Mouse (Mus musculus): ENCODE results near the gene Arih1. TPM values are rescaled to one million over a fixed set of nuclear protein-coding genes. Genes with fewer than 3 reads are reported as not detected.
"Not testable (repeated sequence)": the region's sequence is repeated elsewhere in the genome, so short reads cannot be mapped to it uniquely, and the experiment has no call there.

Arih1 gene
- polyA plus RNA-seq, 1 experiment from 2014 or later: 23.1 TPM

- 70% methylated on average over 2 of the region's 3 CpGs for WGBS
- not testable (repeated sequence) for H3K9me3 ChIP-seq; H3K27ac ChIP-seq; H3K36me3 ChIP-seq; H3K27me3 ChIP-seq; ATAC-seq; H3K9ac ChIP-seq (replicated peaks); H3K4me2 ChIP-seq (replicated peaks); H3K4me1 ChIP-seq (replicated peaks); H3K4me3 ChIP-seq (replicated peaks)
Measured at GRCm38 (mm10) chr9:59360487-59360886, 125.9 kb downstream of the Arih1 start.

GRCm38 (mm10) chr9:59358041-59358440 is 128.4 kb downstream of the Arih1 start:
- not testable (repeated sequence) for H3K27me3 ChIP-seq; H3K27ac ChIP-seq; H3K9ac ChIP-seq (replicated peaks); H3K4me2 ChIP-seq (replicated peaks); H3K9me3 ChIP-seq; ATAC-seq; H3K36me3 ChIP-seq; H3K4me3 ChIP-seq (replicated peaks); H3K4me1 ChIP-seq (replicated peaks)
- 52% methylated on average over 1 of the region's 1 CpGs for WGBS

- H3K4me1 ChIP-seq (replicated peaks): peaks cover 12% of the 10 kb centered on the region
- H3K9me3 ChIP-seq: no peaks in the 10 kb centered on the region
- peak within 1 kb of the TSS; percentile 81 for H3K4me3 ChIP-seq (replicated peaks)
- H3K9ac ChIP-seq (replicated peaks): peak within 1 kb of the TSS; percentile 89
- H3K27ac ChIP-seq: peak within 1 kb of the TSS; percentile 73
- ATAC-seq: peak; percentile 96
- no peaks in the 10 kb centered on the region; the same call in 1 of the 2 replicates for H3K27me3 ChIP-seq
- WGBS: under 1% methylated on average over 32 of the region's 32 CpGs
- peak within 1 kb of the TSS; percentile 73 for H3K4me2 ChIP-seq (replicated peaks)
- no peaks in the 10 kb centered on the region for H3K36me3 ChIP-seq
Measured at GRCm38 (mm10) chr9:59353253-59353639, 133.2 kb downstream of the Arih1 start, which contains the start of gene Bbs4. Gene Bbs4, minus strand, starts transcription at chr9:59353508.

GRCm38 (mm10) chr9:59352586-59353252 is 133.7 kb downstream of the Arih1 start:
- peak; percentile 73; the same call in 1 of the 2 replicates for ATAC-seq
- WGBS: 8% methylated on average over 15 of the region's 15 CpGs
- Histone ChIP-seq H3K4me2 (replicated peaks) (peak overlapping the region; percentile 73), H3K4me1 (replicated peaks) (peaks cover 12% of the 10 kb centered on the region), H3K27ac (peak overlapping the region; percentile 73), H3K9me3 (no peaks in the 10 kb centered on the region), H3K4me3 (replicated peaks) (peak overlapping the region; percentile 81), H3K36me3 (no peaks in the 10 kb centered on the region), H3K9ac (replicated peaks) (peak overlapping the region; percentile 89), H3K27me3 (no peaks in the 10 kb centered on the region; the same call in 1 of the 2 replicates)

GRCm38 (mm10) chr9:59346176-59346575 is 140.2 kb downstream of the Arih1 start:
- no peak for ATAC-seq
- WGBS: 76% methylated on average over 2 of the region's 2 CpGs

GRCm38 (mm10) chr9:59340002-59340401 is 146.4 kb downstream of the Arih1 start:
- 88% methylated on average over 9 of the region's 9 CpGs for WGBS
- ATAC-seq: no peak
- H3K36me3 ChIP-seq: peaks cover 70% of the 10 kb centered on the region
- H3K4me1 ChIP-seq (replicated peaks): no peaks in the 10 kb centered on the region
- no peak overlapping the region for H3K4me3 ChIP-seq (replicated peaks)
- no peaks in the 10 kb centered on the region for H3K9me3 ChIP-seq
- H3K27me3 ChIP-seq: no peaks in the 10 kb centered on the region
- H3K9ac ChIP-seq (replicated peaks): no peak overlapping the region
- H3K4me2 ChIP-seq (replicated peaks): no peak overlapping the region
- H3K27ac ChIP-seq: no peak overlapping the region

More at GRCm38 (mm10) chr9:59346176-59346575, 140.2 kb downstream of the Arih1 start:
- H3K27ac ChIP-seq: no peak overlapping the region
- no peaks in the 10 kb centered on the region for H3K9me3 ChIP-seq
- H3K4me1 ChIP-seq (replicated peaks): no peaks in the 10 kb centered on the region
- no peak overlapping the region for H3K9ac ChIP-seq (replicated peaks)
- no peak overlapping the region for H3K4me3 ChIP-seq (replicated peaks)
- H3K27me3 ChIP-seq: no peaks in the 10 kb centered on the region
- no peak overlapping the region for H3K4me2 ChIP-seq (replicated peaks)
- peaks cover 35% of the 10 kb centered on the region for H3K36me3 ChIP-seq

- Histone ChIP-seq H3K27ac (no peak overlapping the region), H3K4me1 (replicated peaks) (no peaks in the 10 kb centered on the region), H3K36me3 (peaks cover 71% of the 10 kb centered on the region), H3K9ac (replicated peaks) (no peak overlapping the region), H3K4me2 (replicated peaks) (no peak overlapping the region), H3K27me3 (no peaks in the 10 kb centered on the region), H3K9me3 (no peaks in the 10 kb centered on the region), H3K4me3 (replicated peaks) (no peak overlapping the region)
- 90% methylated on average over 5 of the region's 5 CpGs for whole genome bisulfite sequencing
- ATAC-seq: no peak
Measured at GRCm38 (mm10) chr9:59339107-59339506, 147.3 kb downstream of the Arih1 start.

- Histone ChIP-seq H3K27ac (no peak overlapping the region), H3K9ac (replicated peaks) (no peak overlapping the region), H3K27me3 (no peaks in the 10 kb centered on the region), H3K4me2 (replicated peaks) (no peak overlapping the region), H3K36me3 (peaks cover 68% of the 10 kb centered on the region), H3K4me3 (replicated peaks) (no peak overlapping the region), H3K9me3 (no peaks in the 10 kb centered on the region), H3K4me1 (replicated peaks) (no peaks in the 10 kb centered on the region)
- ATAC-seq: no peak
- WGBS: 70% methylated on average over 5 of the region's 5 CpGs
Measured at GRCm38 (mm10) chr9:59338411-59338810, 148.0 kb downstream of the Arih1 start.

Other genes starting within 250 kb of the Arih1 start
- 22.1 and 22.3 TPM in 2 replicates for gene Adpgk, start 195.1 kb downstream of the Arih1 start, polyA plus RNA-seq (2015; fragmentation: Nextera tagmentation; extraction: Ambion mirVana)
- gene Bbs4, start 133.1 kb downstream of the Arih1 start, polyA plus RNA-seq (2015; fragmentation: Nextera tagmentation; extraction: Ambion mirVana): 41.6 and 46.9 TPM in 2 replicates
- 49.9 and 50.6 TPM in 2 replicates for gene Hexa, start 52.9 kb upstream of the Arih1 start, polyA plus RNA-seq (2015; fragmentation: Nextera tagmentation; extraction: Ambion mirVana)
- gene Tmem202, start 53.2 kb upstream of the Arih1 start, polyA plus RNA-seq (2015; fragmentation: Nextera tagmentation; extraction: Ambion mirVana): 0.55 and 0.74 TPM in 2 replicates
- gene Celf6, start 91.3 kb upstream of the Arih1 start, polyA plus RNA-seq (2015; fragmentation: Nextera tagmentation; extraction: Ambion mirVana): 37.3 and 46.4 TPM in 2 replicates
- 186 and 195 TPM in 2 replicates for gene Parp6, start 130.7 kb upstream of the Arih1 start, polyA plus RNA-seq (2015; fragmentation: Nextera tagmentation; extraction: Ambion mirVana)
- gene Pkm, start 169.8 kb upstream of the Arih1 start, polyA plus RNA-seq (2015; fragmentation: Nextera tagmentation; extraction: Ambion mirVana): 1,400 and 1,429 TPM in 2 replicates
- 1.2 and 2.1 TPM in 2 replicates for gene Gramd2, start 193.5 kb upstream of the Arih1 start, polyA plus RNA-seq (2015; fragmentation: Nextera tagmentation; extraction: Ambion mirVana)